Mouse (Mus musculus) G1E (cell line): ENCODE results near the gene Dpysl4. TPM values are rescaled to one million over a fixed set of nuclear protein-coding genes. Genes with fewer than 3 reads are reported as not detected.

ENCODE experiments used
- ATAC-seq: 2 replicates; pipeline ENCODE4 v1.8.0; 2016; ENCODE audit warnings: mild to moderate bottlenecking; ENCODE audit not compliant: insufficient number of reproducible peaks, poor library complexity, low FRiP score, severe bottlenecking; ENCODE audit errors: extremely low read depth
- DNase-seq: peaks from one replicate; pipeline ENCODE4 v3.0.0; 2012; ENCODE audit warnings: low spot score
- H3K27me3 ChIP-seq: 2 replicates; pipeline ENCODE4 v1.6.1; 2012; ENCODE audit warnings: mild to moderate bottlenecking, low read length, inconsistent platforms; ENCODE audit not compliant: insufficient read depth
- H3K36me3 ChIP-seq: replicated peaks from 2 replicates; pipeline ENCODE3; 2012; ENCODE audit warnings: mild to moderate bottlenecking, inconsistent platforms
- H3K4me1 ChIP-seq: 2 replicates; pipeline ENCODE4 v1.6.1; 2012; ENCODE audit warnings: low read depth, low read length, inconsistent platforms, mixed read lengths; ENCODE audit not compliant: insufficient read depth
- H3K4me3 ChIP-seq: 2 replicates; pipeline ENCODE4 v1.5.1; 2012; ENCODE audit warnings: low read depth, mild to moderate bottlenecking, inconsistent platforms, low read length, moderate library complexity, mixed read lengths
- H3K9me3 ChIP-seq: replicated peaks from 2 replicates; pipeline ENCODE4 v1.6.1; 2012; ENCODE audit warnings: inconsistent platforms
- CTCF ChIP-seq: IDR thresholded peaks from 2 replicates; pipeline ENCODE4 v1.5.1; 2012; ENCODE audit warnings: low read depth, low read length, inconsistent platforms, mixed read lengths
- GATA1 ChIP-seq: IDR thresholded peaks from 2 replicates; pipeline ENCODE4 v1.6.1; 2012; ENCODE audit warnings: borderline replicate concordance, low read length, inconsistent platforms, mixed read lengths
- GATA2 ChIP-seq: IDR thresholded peaks from 2 replicates; pipeline ENCODE4 v1.6.1; 2012; ENCODE audit warnings: low read depth, low read length, inconsistent platforms, borderline replicate concordance
- POLR2AphosphoS5 ChIP-seq: IDR thresholded peaks from 2 replicates; pipeline ENCODE4 v1.6.1; 2012; ENCODE audit warnings: low read depth, low read length, inconsistent platforms; ENCODE audit not compliant: insufficient replicate concordance
- TAL1 ChIP-seq: conservative IDR thresholded peaks from 2 replicates; pipeline ENCODE4 v1.6.1; 2012; ENCODE audit warnings: low read depth, low read length, inconsistent platforms, mixed read lengths
- polyA plus RNA-seq: library from polyadenylated mRNA; stranded (reverse); fragments of >175 nt; gene quantifications from 2 replicates; pipeline ENCODE4 v1.2.3, GENCODE M21; 2012
- total RNA-seq, 2 experiments: library from RNA; stranded (forward) in 1 of 2; stranded (reverse) in 1 of 2; fragments of 200-1000 nt in 1 of 2; fragments of >200 nt in 1 of 2; fragmentation: Nextera tagmentation in 1 of 2; gene quantifications; 2 replicates each; pipeline ENCODE4 v1.2.3; 2014 to 2017

Gene Dpysl4
- total and polyA plus RNA-seq, 3 experiments: 0.05 TPM; not detected in 2

- H3K9me3 ChIP-seq: peaks cover 57% of the 10 kb centered on the region
- no peaks in the 10 kb centered on the region for H3K36me3 ChIP-seq
- no peak overlapping the region for H3K4me3 ChIP-seq
- no peak for ATAC-seq
- no peaks in the 10 kb centered on the region for H3K27me3 ChIP-seq
- DNase-seq: no peak
- no peaks in the 10 kb centered on the region for H3K4me1 ChIP-seq
- TF ChIP-seq GATA1: no peak
- TF ChIP-seq POLR2AphosphoS5: no peak
- TF ChIP-seq TAL1: no peak
- no peak for TF ChIP-seq GATA2
- no peak for TF ChIP-seq CTCF
Observed at GRCm38 (mm10) chr7:139078181-139078580, 7.6 kb upstream of the Dpysl4 start.

- ATAC-seq (no peak), DNase-seq (no peak)
- H3K4me1 ChIP-seq: no peaks in the 10 kb centered on the region
- TF ChIP-seq CTCF: no peak
- TF ChIP-seq POLR2AphosphoS5: no peak
- TF ChIP-seq TAL1: no peak
- TF ChIP-seq GATA2: no peak
- TF ChIP-seq GATA1: no peak
- no peak overlapping the region for H3K4me3 ChIP-seq
- H3K36me3 ChIP-seq: no peaks in the 10 kb centered on the region
- peaks cover 59% of the 10 kb centered on the region for H3K9me3 ChIP-seq
- H3K27me3 ChIP-seq: no peaks in the 10 kb centered on the region
Observed at GRCm38 (mm10) chr7:139079141-139079540, 6.7 kb upstream of the Dpysl4 start.

- no peaks in the 10 kb centered on the region for H3K4me1 ChIP-seq
Observed at GRCm38 (mm10) chr7:139080714-139081113, 5.1 kb upstream of the Dpysl4 start.

DNA sequence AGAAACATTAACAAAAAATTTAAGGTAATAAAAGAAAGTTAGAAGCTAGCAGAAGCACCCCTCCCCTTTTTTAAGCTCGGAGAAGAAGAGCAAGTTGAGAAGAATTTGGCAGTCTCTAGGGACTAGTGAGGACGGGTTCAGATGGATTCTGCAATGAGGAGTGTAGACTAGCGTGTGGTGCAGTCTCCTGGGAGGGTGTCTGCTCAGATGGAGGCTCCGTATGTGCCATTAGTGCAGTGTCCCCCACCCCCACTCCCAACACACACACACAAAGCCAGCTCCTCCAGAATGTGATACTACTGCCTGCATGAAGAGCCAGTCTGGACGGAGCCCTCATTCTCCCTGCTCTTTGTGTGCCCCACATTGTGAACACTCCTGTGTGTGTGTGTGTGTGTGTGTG, 4.6 kb upstream of the Dpysl4 start:
- no peak for DNase-seq
- H3K4me3 ChIP-seq: no peak overlapping the region
- H3K9me3 ChIP-seq: peaks cover 68% of the 10 kb centered on the region
- no peak for TF ChIP-seq GATA1
- TF ChIP-seq GATA2: no peak
- TF ChIP-seq CTCF: no peak
- TF ChIP-seq POLR2AphosphoS5: no peak
- TF ChIP-seq TAL1: no peak
- H3K36me3 ChIP-seq: no peaks in the 10 kb centered on the region
- no peak for ATAC-seq
- H3K4me1 ChIP-seq: no peaks in the 10 kb centered on the region
- no peaks in the 10 kb centered on the region for H3K27me3 ChIP-seq

More at GRCm38 (mm10) chr7:139080714-139081113, 5.1 kb upstream of the Dpysl4 start:
- Histone ChIP-seq H3K36me3 (no peaks in the 10 kb centered on the region), H3K27me3 (no peaks in the 10 kb centered on the region), H3K9me3 (peaks cover 68% of the 10 kb centered on the region), H3K4me3 (no peak overlapping the region)
- TF ChIP-seq CTCF (no peak), POLR2AphosphoS5 (no peak), GATA2 (no peak), TAL1 (no peak), GATA1 (no peak)
- no peak for DNase-seq
- no peak for ATAC-seq

DNA sequence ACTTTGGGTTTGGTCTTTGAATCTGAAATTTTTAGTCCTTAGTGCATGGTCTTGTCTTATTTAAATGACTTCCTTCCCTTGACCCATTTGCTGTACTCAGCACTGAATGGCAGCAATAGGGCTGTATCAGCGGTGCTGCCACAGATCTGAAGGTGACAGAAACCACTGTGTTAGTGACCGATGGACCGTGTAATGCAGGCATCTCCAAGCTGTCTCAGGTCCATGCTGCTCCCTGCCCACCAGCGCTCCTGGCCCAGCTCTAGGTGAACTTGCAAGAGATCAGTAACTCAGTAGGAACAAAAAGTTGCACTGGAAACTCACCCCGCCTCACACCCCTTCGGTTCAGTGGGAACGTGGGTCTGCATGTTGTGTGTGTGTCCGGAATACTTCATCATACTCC, 3.5 kb upstream of the Dpysl4 start:
- Histone ChIP-seq H3K4me3 (no peak overlapping the region), H3K4me1 (no peaks in the 10 kb centered on the region), H3K27me3 (no peaks in the 10 kb centered on the region), H3K9me3 (peaks cover 63% of the 10 kb centered on the region), H3K36me3 (no peaks in the 10 kb centered on the region)
- ATAC-seq (no peak), DNase-seq (no peak)
- TF ChIP-seq TAL1: no peak
- TF ChIP-seq CTCF: no peak
- no peak for TF ChIP-seq GATA1
- TF ChIP-seq GATA2: no peak
- no peak for TF ChIP-seq POLR2AphosphoS5

- Histone ChIP-seq H3K36me3 (no peaks in the 10 kb centered on the region), H3K4me3 (no peak overlapping the region), H3K27me3 (no peaks in the 10 kb centered on the region), H3K9me3 (peaks cover 60% of the 10 kb centered on the region), H3K4me1 (no peaks in the 10 kb centered on the region)
- TF ChIP-seq TAL1: no peak
- no peak for TF ChIP-seq POLR2AphosphoS5
- TF ChIP-seq GATA1: no peak
- no peak for TF ChIP-seq GATA2
- no peak for TF ChIP-seq CTCF
- DNase-seq: no peak
- ATAC-seq: no peak
Observed at GRCm38 (mm10) chr7:139084316-139084715, 1.5 kb upstream of the Dpysl4 start.
